Mouse (Mus musculus): Measurements from ENCODE around the gene Psme2b.

DNA sequence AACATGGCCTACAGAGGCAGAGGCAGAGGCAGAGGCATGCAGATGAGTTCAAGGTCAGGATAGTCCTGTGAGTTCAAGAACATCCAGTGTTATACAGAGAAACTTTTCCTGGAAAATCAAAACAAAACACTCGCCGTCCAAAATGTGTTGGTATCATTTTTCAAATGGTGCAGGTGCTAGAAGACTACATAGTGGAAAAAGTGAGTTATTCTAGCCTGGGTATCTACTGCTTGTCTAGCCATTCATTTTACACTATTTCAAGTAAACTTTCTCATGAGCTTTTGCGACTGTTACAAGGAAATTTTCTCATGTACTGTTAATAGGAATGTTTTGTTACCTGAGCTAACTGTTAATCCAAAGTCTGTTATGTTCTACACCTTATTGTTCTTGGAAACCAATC, 27.6 kb downstream of the Psme2b start:
- no peak for TF ChIP-seq CTCF (IDR thresholded peaks at IDR 0.05; ENCODE audit: insufficient read depth, low read depth, low read length)
- no peak for TF ChIP-seq POLR2A (IDR thresholded peaks at IDR 0.05; ENCODE audit: insufficient read depth, low read depth, low read length)
